Mouse (Mus musculus): ENCODE measurements at regions not wholly inside any gene's neighbourhood (a gene's known extent, or its start where the extent isn't known, plus 50 kb on each side); places are given as distances from the start of the nearest gene placed in this dataset.

- no peak for ATAC-seq (replicated peaks; ENCODE audit: poor library complexity)
Measured at GRCm38 (mm10) chr11:20923115-20923514, 92.3 kb upstream of the Lgalsl start.

GRCm38 (mm10) chr11:20929426-20929825, 98.6 kb upstream of the Lgalsl start:
- no peak for ATAC-seq (replicated peaks; ENCODE audit: poor library complexity)

DNA sequence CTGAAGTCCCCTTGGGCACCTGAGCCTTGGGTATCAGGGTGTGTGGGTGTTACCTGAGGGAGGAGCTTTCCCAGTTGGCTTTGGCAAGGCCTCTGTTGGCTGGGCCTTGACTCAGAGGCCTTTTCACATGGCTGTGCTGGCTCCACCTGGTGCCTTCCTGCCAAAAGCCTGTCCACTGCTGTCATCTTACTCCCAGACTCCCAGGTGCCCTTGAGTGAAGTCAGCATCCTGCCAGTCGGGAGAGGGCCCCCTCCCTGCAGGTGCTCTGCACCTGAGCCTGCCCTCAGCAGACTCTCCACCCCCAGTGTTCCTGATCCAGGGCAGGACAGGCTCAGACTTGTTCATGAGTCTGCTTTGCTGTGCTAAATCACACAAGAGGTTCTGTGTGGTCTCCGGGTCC, 99.2 kb upstream of the Lgalsl start:
- ATAC-seq (replicated peaks; ENCODE audit: poor library complexity), result no peak

GRCm38 (mm10) chr11:20930573-20930972, 99.7 kb upstream of the Lgalsl start:
- ATAC-seq (replicated peaks; ENCODE audit: poor library complexity), result peak; percentile 86

- ATAC-seq (replicated peaks; ENCODE audit: poor library complexity), result no peak
Measured at GRCm38 (mm10) chr11:20934191-20935062, 103.6 kb upstream of the Lgalsl start.

- ATAC-seq (replicated peaks; ENCODE audit: poor library complexity), result no peak
Measured at GRCm38 (mm10) chr11:20935063-20935370, 104.2 kb upstream of the Lgalsl start.

GRCm38 (mm10) chr11:20935910-20936309, 105.1 kb upstream of the Lgalsl start:
- ATAC-seq (replicated peaks; ENCODE audit: poor library complexity), result no peak

DNA sequence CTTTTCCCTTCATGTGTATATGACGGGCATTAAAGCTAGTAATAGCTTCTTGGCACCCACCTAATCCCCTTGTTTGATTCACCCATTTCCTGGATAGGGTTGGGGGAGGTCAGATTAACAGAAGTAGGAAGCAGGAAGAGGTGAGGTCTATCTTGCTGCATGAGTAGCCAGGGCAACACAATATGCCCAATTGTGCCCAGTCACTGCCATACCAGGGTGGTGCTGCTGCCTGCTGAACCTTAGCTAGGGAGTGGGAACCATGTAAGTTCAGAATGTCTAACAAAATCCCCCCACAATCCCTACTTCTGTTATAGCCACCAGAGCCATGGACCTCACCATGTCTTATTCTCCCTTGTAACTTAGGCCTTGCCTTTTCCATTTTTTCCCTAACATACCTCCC, 106.1 kb upstream of the Lgalsl start:
- 0 out of 2 replicates have a peak, but pooled peaks have one; percentile 29 for ATAC-seq (replicated peaks; ENCODE audit: poor library complexity)

DNA sequence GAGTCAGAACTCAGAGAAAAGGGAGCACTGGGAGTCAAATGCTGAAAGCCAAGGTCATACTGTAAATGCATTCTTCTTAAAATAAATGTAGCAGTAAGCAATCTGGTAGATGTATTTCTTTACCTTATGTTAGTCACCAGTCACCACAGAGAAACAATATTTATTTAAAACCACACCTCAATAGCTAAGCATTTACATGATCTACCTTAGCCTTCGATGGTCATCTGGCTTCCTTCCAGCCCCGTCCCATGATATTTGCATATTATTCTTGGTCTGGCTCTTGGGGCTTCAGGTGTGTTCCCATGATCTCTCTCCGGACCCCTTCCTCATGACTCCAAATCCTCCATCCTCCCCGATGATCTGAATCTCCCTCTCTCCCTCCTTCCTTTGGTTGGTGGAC, 107.1 kb upstream of the Lgalsl start:
- ATAC-seq (replicated peaks; ENCODE audit: poor library complexity), result no peak

DNA sequence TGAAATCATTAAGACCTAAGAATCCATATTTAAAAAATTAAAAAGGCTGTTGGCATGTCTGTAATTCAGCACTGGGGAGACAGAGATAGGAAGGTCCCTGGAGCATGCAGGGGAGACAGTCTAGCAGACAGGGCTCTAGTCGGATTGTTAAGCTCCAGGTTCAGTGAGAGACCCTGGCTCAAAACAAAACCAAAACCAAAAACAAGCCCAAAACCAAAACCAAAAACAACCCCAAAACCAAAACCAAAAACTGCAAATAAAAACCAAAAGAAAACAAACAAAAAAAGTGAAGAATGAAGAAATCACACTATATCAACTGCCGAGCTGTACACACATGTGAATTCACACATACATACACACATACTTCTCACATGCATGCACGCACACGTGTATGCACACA, 108.8 kb upstream of the Lgalsl start:
- no peak for ATAC-seq (replicated peaks; ENCODE audit: poor library complexity)

DNA sequence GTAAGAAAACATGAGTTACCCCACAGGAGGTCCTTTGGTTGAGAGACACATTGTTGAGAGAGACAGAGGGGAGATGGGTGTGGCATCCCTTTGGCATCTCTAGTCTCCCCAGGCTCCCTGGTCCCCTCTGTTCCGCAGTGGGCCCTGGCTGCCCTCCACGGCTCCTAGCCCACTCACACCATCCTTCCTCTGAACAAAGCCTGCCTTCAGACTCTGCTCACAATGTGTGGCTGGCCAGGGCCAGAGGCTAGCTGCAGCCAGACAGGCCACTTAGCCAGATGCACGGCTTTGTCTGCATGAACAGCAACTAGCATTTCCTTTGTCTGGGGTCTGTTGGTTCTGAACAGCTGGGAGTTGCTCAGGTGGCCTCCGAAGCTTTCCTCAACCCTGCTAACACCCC, 110.7 kb upstream of the Lgalsl start:
- ATAC-seq (replicated peaks; ENCODE audit: poor library complexity), result no peak

DNA sequence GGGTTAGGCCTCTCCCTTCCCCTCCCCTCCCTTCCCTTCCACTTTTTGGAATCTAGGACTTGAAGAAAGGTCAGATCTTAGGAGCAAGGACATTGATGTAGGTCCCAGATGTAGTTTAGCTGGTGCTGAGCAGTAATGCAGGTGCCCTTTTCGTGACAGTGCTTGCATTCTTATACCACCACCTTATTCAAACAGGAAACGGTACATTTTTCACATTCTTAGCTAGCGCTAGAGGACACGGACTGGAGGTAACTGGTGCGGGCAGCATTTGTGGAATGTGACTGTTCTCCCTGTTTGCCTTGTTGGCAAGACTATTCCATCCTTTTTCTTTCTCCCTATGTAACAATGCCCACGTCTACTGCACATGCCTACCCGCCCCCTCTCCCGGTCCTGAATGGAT, 124.7 kb upstream of the Lgalsl start:
- ATAC-seq (replicated peaks; ENCODE audit: poor library complexity), result no peak

GRCm38 (mm10) chr11:20957766-20958165, 126.9 kb upstream of the Lgalsl start:
- peak; percentile 19; the same call in 1 of the 2 replicates for ATAC-seq (replicated peaks; ENCODE audit: poor library complexity)

DNA sequence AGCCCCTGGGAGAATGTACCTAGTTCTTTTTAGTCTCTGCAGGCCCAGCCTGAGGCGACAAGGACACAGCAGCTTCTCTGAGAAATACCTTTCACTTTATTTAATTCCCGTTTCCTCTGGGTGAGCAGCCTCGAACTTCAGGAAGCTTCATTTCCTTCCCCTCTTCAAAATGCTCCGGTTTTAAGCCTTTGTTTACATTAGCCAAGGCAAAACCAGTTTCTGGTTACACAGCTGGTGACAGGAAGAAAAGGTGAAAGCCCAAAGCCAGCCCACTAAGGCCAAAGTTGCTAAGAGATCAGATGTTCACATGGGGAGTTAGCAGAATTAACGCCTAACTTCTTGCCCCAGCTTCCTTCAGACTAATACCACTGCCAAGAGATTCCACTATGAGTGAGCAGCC, 127.4 kb upstream of the Lgalsl start:
- peak; percentile 41 for ATAC-seq (replicated peaks; ENCODE audit: poor library complexity)

DNA sequence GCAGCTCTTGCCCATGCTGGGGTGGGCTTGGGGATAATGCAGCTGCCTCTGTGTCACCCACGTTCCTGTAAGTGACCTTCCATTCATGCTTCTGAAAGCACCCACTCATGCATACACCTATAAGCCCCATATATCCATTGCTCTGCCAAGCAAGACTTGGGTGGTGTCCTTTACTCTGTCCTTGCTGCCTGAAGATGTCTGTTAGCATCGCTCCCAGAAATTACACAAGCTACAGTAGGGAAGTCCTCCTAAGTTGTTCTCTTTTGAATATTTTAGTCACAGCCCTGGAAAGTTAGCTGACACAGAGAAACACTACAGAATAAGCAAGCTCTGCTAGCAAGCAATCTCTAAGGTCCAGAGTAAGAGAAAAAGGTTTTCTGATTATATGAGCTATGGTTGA, 129.2 kb upstream of the Lgalsl start:
- no peak for ATAC-seq (replicated peaks; ENCODE audit: poor library complexity)

GRCm38 (mm10) chr11:20960750-20961149, 129.9 kb upstream of the Lgalsl start:
- no peak for ATAC-seq (replicated peaks; ENCODE audit: poor library complexity)

DNA sequence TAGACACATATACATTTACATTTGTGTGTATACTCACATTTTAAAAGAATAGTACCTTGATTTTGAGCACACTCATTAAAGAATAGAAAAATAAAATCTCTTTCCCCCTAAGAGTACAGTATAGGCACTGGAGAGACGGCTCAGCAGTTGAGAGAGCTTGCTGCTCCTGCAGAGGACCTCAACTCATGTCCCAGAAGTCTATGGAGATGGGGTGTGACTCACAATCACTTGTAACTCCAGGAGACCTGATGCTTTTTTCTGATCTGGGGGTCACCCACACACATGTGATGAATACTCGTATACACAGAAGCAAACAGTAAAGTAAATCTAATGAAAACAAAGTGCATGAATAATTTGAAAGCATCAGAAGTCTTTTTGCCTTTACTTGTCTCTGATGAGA, 129.5 kb upstream of the Peli1 start:
- no peak for ATAC-seq (replicated peaks; ENCODE audit: poor library complexity)

GRCm38 (mm10) chr11:20965575-20966239, 125.4 kb upstream of the Peli1 start:
- no peak for ATAC-seq (replicated peaks; ENCODE audit: poor library complexity)

GRCm38 (mm10) chr11:20967321-20967984, 123.6 kb upstream of the Peli1 start:
- no peak for ATAC-seq (replicated peaks; ENCODE audit: poor library complexity)

- no peak for ATAC-seq (replicated peaks; ENCODE audit: poor library complexity)
Measured at GRCm38 (mm10) chr11:20968341-20968740, 122.8 kb upstream of the Peli1 start.

DNA sequence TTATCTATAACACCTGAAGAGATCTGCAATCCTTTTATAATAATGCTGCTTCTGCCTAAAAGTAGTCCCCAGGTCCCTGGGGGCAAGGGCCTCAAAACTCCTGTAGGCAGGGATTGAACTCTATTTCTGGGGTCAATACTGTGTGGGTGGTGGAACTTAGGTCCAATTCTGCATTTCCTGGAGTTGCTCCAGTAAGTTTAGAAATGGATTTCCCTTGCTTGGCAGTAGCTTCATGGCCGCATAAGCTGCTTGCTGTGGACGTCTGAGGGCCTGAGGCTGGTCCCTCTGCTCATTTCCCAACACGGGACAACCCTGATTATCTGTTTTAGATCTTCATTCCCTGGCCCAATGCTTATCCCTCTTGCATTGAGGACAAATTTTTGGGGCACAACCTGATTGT, 118.0 kb upstream of the Peli1 start:
- ATAC-seq (replicated peaks; ENCODE audit: poor library complexity), result no peak

GRCm38 (mm10) chr11:20981588-20981987, 109.5 kb upstream of the Peli1 start:
- ATAC-seq (replicated peaks; ENCODE audit: poor library complexity), result peak; percentile 75
